Mouse (Mus musculus) lung, embryonic 14.5 days (tissue): ENCODE results near the gene Rap2a. TPM values are rescaled to one million over a fixed set of nuclear protein-coding genes. Genes with fewer than 3 reads are reported as not detected.

Experiments used
- ATAC-seq: fragments of 200-750 bp; cut with Nextera tagmentation; 2 replicates; pipeline ENCODE4 v1.8.0; 2017; ENCODE audit warnings: mild to moderate bottlenecking, moderate TSS enrichment, moderate library complexity; ENCODE audit not compliant: insufficient read depth
- DNase-seq: peaks from one replicate; pipeline ENCODE4 v3.0.0-alpha.2; 2015
- H3K27ac ChIP-seq: fragments of 300-500 bp; sonication (generic); 2 replicates; pipeline ENCODE4 v1.5.1; 2014; ENCODE audit warnings: low read depth, mild to moderate bottlenecking, moderate library complexity
- H3K27me3 ChIP-seq: fragments of 300-500 bp; sonication (generic); 2 replicates; pipeline ENCODE4 v1.6.1; 2014; ENCODE audit warnings: low read length, control low read depth; ENCODE audit not compliant: insufficient read depth
- H3K36me3 ChIP-seq: fragments of 300-500 bp; sonication (generic); 2 replicates; pipeline ENCODE4 v1.6.1; 2014; ENCODE audit warnings: control low read depth; ENCODE audit not compliant: insufficient read depth
- H3K4me1 ChIP-seq: fragments of 300-500 bp; sonication (generic); 2 replicates; pipeline ENCODE4 v1.6.1; 2014; ENCODE audit warnings: antibody characterized with exemption, control low read depth; ENCODE audit not compliant: insufficient read depth
- H3K4me2 ChIP-seq: fragments of 300-500 bp; sonication (generic); 2 replicates; pipeline ENCODE4 v1.6.1; 2014; ENCODE audit warnings: mild to moderate bottlenecking
- H3K4me3 ChIP-seq: fragments of 300-500 bp; sonication (generic); 2 replicates; pipeline ENCODE4 v1.5.1; 2014; ENCODE audit warnings: low read depth, low read length
- H3K9ac ChIP-seq: fragments of 300-500 bp; sonication (generic); 2 replicates; pipeline ENCODE4 v1.6.1; 2014
- H3K9me3 ChIP-seq: fragments of 300-500 bp; sonication (generic); 2 replicates; pipeline ENCODE4 v1.6.1; 2016; ENCODE audit warnings: low read depth, low read length, control low read depth
- CTCF ChIP-seq: IDR thresholded peaks from 2 replicates; pipeline ENCODE4 v1.5.1; 2016; ENCODE audit warnings: antibody characterized with exemption, low read depth
- WGBS: fragments of 180-500 bp; shearing (Covaris S2); extraction: QIAGEN DNeasy Blood & Tissue Kit; methylation state at CpG from one replicate; pipeline ENCODE4 v1.1.7; 2014; 5-methylcytosine and 5-hydroxymethylcytosine counted together
- polyA plus RNA-seq: library from polyadenylated mRNA; unstranded; fragments of >200 nt; fragmentation: Nextera tagmentation; extraction: Ambion mirVana; gene quantifications from 2 replicates; pipeline ENCODE4 v1.2.1, GENCODE M21; 2014

Rap2a gene
- polyA plus RNA-seq, 1 experiment from 2014 or later, result 48.4 TPM

- Histone ChIP-seq H3K4me2 (no peak overlapping the region), H3K36me3 (0 out of 2 replicates have a peak, but pooled peaks cover 4% of the 10 kb centered on the region), H3K27ac (no peak overlapping the region), H3K4me3 (no peak overlapping the region), H3K27me3 (no peaks in the 10 kb centered on the region), H3K9ac (no peak overlapping the region), H3K9me3 (no peaks in the 10 kb centered on the region), H3K4me1 (no peaks in the 10 kb centered on the region)
- ATAC-seq, result no peak
- no peak for TF ChIP-seq CTCF
- WGBS, result 78% methylated on average over 13 of the region's 13 CpGs
- no peak for DNase-seq
These were observed 36.4 kb upstream of the Rap2a start for GRCm38 (mm10) chr14:120441836-120442235.

GRCm38 (mm10) chr14:120454221-120454620 lies 24.0 kb upstream of the Rap2a start:
- TF ChIP-seq CTCF, result no peak
- 89% methylated on average over 7 of the region's 7 CpGs for WGBS
- H3K9me3 ChIP-seq, result no peaks in the 10 kb centered on the region
- no peak overlapping the region for H3K4me3 ChIP-seq
- no peak overlapping the region for H3K9ac ChIP-seq
- no peak overlapping the region for H3K27ac ChIP-seq
- H3K4me2 ChIP-seq, result no peak overlapping the region
- H3K36me3 ChIP-seq, result no peaks in the 10 kb centered on the region
- ATAC-seq, result no peak
- DNase-seq, result no peak
- no peaks in the 10 kb centered on the region for H3K27me3 ChIP-seq
- no peaks in the 10 kb centered on the region for H3K4me1 ChIP-seq

GRCm38 (mm10) chr14:120463938-120464727 lies 14.1 kb upstream of the Rap2a start:
- DNase-seq, result peak; percentile 66
- peak; percentile 85 for ATAC-seq
- H3K9ac ChIP-seq, result no peak overlapping the region
- no peaks in the 10 kb centered on the region for H3K4me1 ChIP-seq
- no peak overlapping the region for H3K27ac ChIP-seq
- no peaks in the 10 kb centered on the region for H3K27me3 ChIP-seq
- H3K36me3 ChIP-seq, result no peaks in the 10 kb centered on the region
- no peaks in the 10 kb centered on the region for H3K9me3 ChIP-seq
- 51% methylated on average over 3 of the region's 3 CpGs for WGBS
- no peak for TF ChIP-seq CTCF
- H3K4me2 ChIP-seq, result no peak overlapping the region
- H3K4me3 ChIP-seq, result no peak overlapping the region

- no peak for TF ChIP-seq CTCF
- DNase-seq, result no peak
These were observed 11.4 kb upstream of the Rap2a start for GRCm38 (mm10) chr14:120466816-120467215.

GRCm38 (mm10) chr14:120469126-120469790 lies 9.0 kb upstream of the Rap2a start:
- H3K36me3 ChIP-seq, result no peaks in the 10 kb centered on the region
- no peak overlapping the region for H3K4me2 ChIP-seq
- H3K27ac ChIP-seq, result no peak overlapping the region
- no peak for TF ChIP-seq CTCF
- 77% methylated on average over 14 of the region's 14 CpGs for WGBS
- no peak overlapping the region for H3K9ac ChIP-seq
- H3K27me3 ChIP-seq, result no peaks in the 10 kb centered on the region
- ATAC-seq (no peak), DNase-seq (no peak)
- H3K9me3 ChIP-seq, result no peaks in the 10 kb centered on the region
- H3K4me3 ChIP-seq, result no peak overlapping the region
- peaks cover 3% of the 10 kb centered on the region; the same call in 1 of the 2 replicates for H3K4me1 ChIP-seq

More at GRCm38 (mm10) chr14:120466816-120467215, 11.4 kb upstream of the Rap2a start:
- no peaks in the 10 kb centered on the region for H3K9me3 ChIP-seq
- WGBS, result 80% methylated on average over 4 of the region's 4 CpGs
- ATAC-seq, result no peak
- H3K4me2 ChIP-seq, result no peak overlapping the region
- no peaks in the 10 kb centered on the region for H3K36me3 ChIP-seq
- H3K9ac ChIP-seq, result no peak overlapping the region
- H3K4me1 ChIP-seq, result no peaks in the 10 kb centered on the region
- no peaks in the 10 kb centered on the region for H3K27me3 ChIP-seq
- H3K27ac ChIP-seq, result no peak overlapping the region
- H3K4me3 ChIP-seq, result no peak overlapping the region

GRCm38 (mm10) chr14:120476186-120476697 lies 2.0 kb upstream of the Rap2a start:
- no peak overlapping the region for H3K4me3 ChIP-seq

GRCm38 (mm10) chr14:120477288-120477981 lies 809 bp upstream of the Rap2a start:
- Histone ChIP-seq H3K4me2 (peak overlapping the region; percentile 66), H3K27me3 (no peaks in the 10 kb centered on the region), H3K36me3 (peaks cover 8% of the 10 kb centered on the region; the same call in 1 of the 2 replicates), H3K4me1 (peaks cover 11% of the 10 kb centered on the region), H3K9ac (peak overlapping the region; percentile 62), H3K4me3 (peak overlapping the region; percentile 78), H3K9me3 (no peaks in the 10 kb centered on the region), H3K27ac (peak overlapping the region; percentile 96)
- ATAC-seq (peak; percentile 96), DNase-seq (peak; percentile 99)
- WGBS, result under 1% methylated on average over 46 of the region's 46 CpGs
- TF ChIP-seq CTCF, result no peak

More at GRCm38 (mm10) chr14:120476186-120476697, 2.0 kb upstream of the Rap2a start:
- ATAC-seq, result no peak
- no peak for DNase-seq
- 60% methylated on average over 7 of the region's 7 CpGs for WGBS
- H3K36me3 ChIP-seq, result 0 out of 2 replicates have a peak, but pooled peaks cover 4% of the 10 kb centered on the region
- no peak for TF ChIP-seq CTCF
- H3K9ac ChIP-seq, result no peak overlapping the region
- peaks cover 11% of the 10 kb centered on the region for H3K4me1 ChIP-seq
- H3K27ac ChIP-seq, result no peak overlapping the region
- no peaks in the 10 kb centered on the region for H3K27me3 ChIP-seq
- no peaks in the 10 kb centered on the region for H3K9me3 ChIP-seq
- peak overlapping the region; percentile 66 for H3K4me2 ChIP-seq
